ENCODE assay signal across 10 mouse cellular contexts in genomic region chr13:56611741-56612140, GRCm38 (mm10). TPM values are rescaled to one million over a fixed set of nuclear protein-coding genes. Genes with fewer than 3 reads are reported as not detected.
DNase-seq lines count a peak whose midpoint lies in the region; ATAC-seq and TF ChIP-seq lines count a peak whose summit lies in the region.
"Had no signal": no experiment of that assay in that cellular context is flagged by ENCODE, and none has a peak within 500 bp of the region (broad histone marks: within the 10 kb centered on the region; RNA-seq: fewer than 3 reads in every experiment).

No protein-coding gene starts in this region.

- H3K9me3 ChIP-seq in heart, embryonic 12.5 days (replicated peaks), result no peaks in the 10 kb centered on the region
- H3K9me3 ChIP-seq in limb, embryonic 14.5 days (ENCODE audit: control insufficient read depth, low read length), result no peaks in the 10 kb centered on the region
- H3K9me3 ChIP-seq in forebrain, embryonic 16.5 days (ENCODE audit: control insufficient read depth, low read length), result no peaks in the 10 kb centered on the region
- H3K9me3 ChIP-seq: hindbrain, embryonic 15.5 days had no signal

- DNase-seq in heart, postnatal 4 days, result no peak
- peak; percentile 61 for DNase-seq in 3T3-L1 (ENCODE audit: low read depth, low spot score)
- DNase-seq in limb, embryonic 14.5 days (ENCODE audit: low spot score), result no peak
- DNase-seq in urinary bladder, postnatal 14 days (ENCODE audit: low spot score), result no peak
- DNase-seq in layer of hippocampus, postnatal 36 days, result no peak
- DNase-seq: thymus, adult 18-20 months had no signal

- H3K9ac ChIP-seq in heart, embryonic 12.5 days, result peak overlapping the region; percentile 23; the same call in 1 of the 2 replicates
- H3K9ac ChIP-seq in limb, embryonic 14.5 days (ENCODE audit: low read depth, low read length, severe bottlenecking), result peak overlapping the region; percentile 78; the same call in 1 of the 2 replicates
- no peak overlapping the region for H3K9ac ChIP-seq in forebrain, embryonic 16.5 days (replicated peaks; ENCODE audit: low read depth, low read length)
- H3K9ac ChIP-seq: hindbrain, embryonic 15.5 days had no signal

- peak overlapping the region; percentile 21 for H3K4me3 ChIP-seq in heart, embryonic 12.5 days
- peak overlapping the region; percentile 63 for H3K4me3 ChIP-seq in limb, embryonic 14.5 days (replicated peaks; ENCODE audit: low read length)
- H3K4me3 ChIP-seq in forebrain, embryonic 16.5 days (replicated peaks; ENCODE audit: low read length), result no peak overlapping the region
- H3K4me3 ChIP-seq: hindbrain, embryonic 15.5 days had no signal

- ATAC-seq in heart, embryonic 12.5 days (ENCODE audit: insufficient number of reproducible peaks, low FRiP score), result no peak
- peak; percentile 43 for ATAC-seq in common myeloid progenitor, adult 5-6 weeks (replicated peaks; ENCODE audit: low read depth, poor library complexity, severe bottlenecking)
- no peak for ATAC-seq in limb, embryonic 14.5 days (ENCODE audit: low FRiP score, low read depth)
- ATAC-seq in forebrain, embryonic 16.5 days, result no peak

- TF ChIP-seq POLR2A in limb, embryonic 14.5 days (IDR thresholded peaks at IDR 0.05; ENCODE audit: borderline replicate concordance, extremely low read depth, insufficient read depth, insufficient read length), result no peak

- peak overlapping the region; percentile 16; the same call in 1 of the 2 replicates for H3K27ac ChIP-seq in heart, embryonic 12.5 days (ENCODE audit: poor library complexity, severe bottlenecking)
- peak overlapping the region; percentile 48; the same call in 1 of the 2 replicates for H3K27ac ChIP-seq in limb, embryonic 14.5 days (replicated peaks; ENCODE audit: low read depth, low read length)
- no peak overlapping the region for H3K27ac ChIP-seq in forebrain, embryonic 16.5 days (ENCODE audit: low read length)
- H3K27ac ChIP-seq: hindbrain, embryonic 15.5 days had no signal

- 56% methylated on average over 3 of the region's 3 CpGs for WGBS in heart, embryonic 12.5 days
- 45% methylated on average over 3 of the region's 3 CpGs for WGBS in limb, embryonic 14.5 days
- 52% methylated on average over 3 of the region's 3 CpGs for WGBS in forebrain, embryonic 16.5 days

- peaks cover 25% of the 10 kb centered on the region; the same call in 1 of the 2 replicates for H3K27me3 ChIP-seq in heart, embryonic 12.5 days (replicated peaks)
- H3K27me3 ChIP-seq in limb, embryonic 14.5 days (ENCODE audit: control insufficient read depth, insufficient read depth, low read length), result no peaks in the 10 kb centered on the region
- peaks cover 14% of the 10 kb centered on the region for H3K27me3 ChIP-seq in forebrain, embryonic 16.5 days (replicated peaks; ENCODE audit: control insufficient read depth, insufficient read depth, low read length)

- H3K4me2 ChIP-seq in heart, embryonic 12.5 days, result peak overlapping the region; percentile 98
- H3K4me2 ChIP-seq in limb, embryonic 14.5 days (replicated peaks; ENCODE audit: low read depth, low read length, severe bottlenecking), result peak overlapping the region; percentile 97
- no peak overlapping the region for H3K4me2 ChIP-seq in forebrain, embryonic 16.5 days (ENCODE audit: low read length)
- H3K4me2 ChIP-seq: hindbrain, embryonic 15.5 days had no signal

- peaks cover 11% of the 10 kb centered on the region; the same call in 1 of the 2 replicates for H3K36me3 ChIP-seq in heart, embryonic 12.5 days
- H3K36me3 ChIP-seq in limb, embryonic 14.5 days (ENCODE audit: control insufficient read depth, insufficient read depth, low read length), result peaks cover 15% of the 10 kb centered on the region; the same call in 1 of the 2 replicates
- no peaks in the 10 kb centered on the region for H3K36me3 ChIP-seq in forebrain, embryonic 16.5 days (ENCODE audit: control insufficient read depth, insufficient read depth)
- H3K36me3 ChIP-seq: hindbrain, embryonic 15.5 days had no signal

- H3K4me1 ChIP-seq in heart, embryonic 12.5 days (replicated peaks), result peaks cover 68% of the 10 kb centered on the region
- H3K4me1 ChIP-seq in limb, embryonic 14.5 days (ENCODE audit: control insufficient read depth, insufficient read depth, low read length), result peaks cover 75% of the 10 kb centered on the region
- peaks cover 25% of the 10 kb centered on the region for H3K4me1 ChIP-seq in forebrain, embryonic 16.5 days (replicated peaks; ENCODE audit: control insufficient read depth, insufficient read depth, low read length)

RNA-seq across cellular contexts. Expression of gene Tgfbi, which starts 2.4 kb away (rescaled TPM):
- polyA plus RNA-seq in heart, embryonic 12.5 days (2016; fragmentation: Nextera tagmentation; extraction: Ambion mirVana), result 107 TPM in 2 replicates
- total RNA-seq in heart, postnatal 4 days (2021), result 10 to 100 TPM; 20.0 to 24.1 TPM
- 5.5 and 7.2 TPM in 2 replicates for total RNA-seq in common myeloid progenitor, adult 5-6 weeks (2017)
- polyA plus RNA-seq in limb, embryonic 14.5 days (2012; rRNA removed), result 146 and 183 TPM in 2 replicates
- polyA plus RNA-seq in limb, embryonic 14.5 days (2014; fragmentation: Nextera tagmentation; extraction: Ambion mirVana), result 99.3 and 128 TPM in 2 replicates
- polyA plus RNA-seq in forebrain, embryonic 16.5 days (2015; fragmentation: Nextera tagmentation; extraction: Ambion mirVana), result 3.8 and 4.7 TPM in 2 replicates
- total RNA-seq in layer of hippocampus, postnatal 36 days (2021), result 1 to 10 TPM; 2.8 to 3.4 TPM
